Mouse (Mus musculus): ENCODE data around the gene Evx2.

Evx2 gene

GRCm38 (mm10) chr2:74659507-74660005 is at the start of gene Evx2:
Evx2 (minus strand) TSS chr2:74659557.
- DNase-seq (ENCODE audit: low read depth, low spot score): no peak

GRCm38 (mm10) chr2:74708676-74709075 is 49.3 kb upstream of the Evx2 start:
- no peak for DNase-seq (ENCODE audit: low read depth, low spot score)

DNA sequence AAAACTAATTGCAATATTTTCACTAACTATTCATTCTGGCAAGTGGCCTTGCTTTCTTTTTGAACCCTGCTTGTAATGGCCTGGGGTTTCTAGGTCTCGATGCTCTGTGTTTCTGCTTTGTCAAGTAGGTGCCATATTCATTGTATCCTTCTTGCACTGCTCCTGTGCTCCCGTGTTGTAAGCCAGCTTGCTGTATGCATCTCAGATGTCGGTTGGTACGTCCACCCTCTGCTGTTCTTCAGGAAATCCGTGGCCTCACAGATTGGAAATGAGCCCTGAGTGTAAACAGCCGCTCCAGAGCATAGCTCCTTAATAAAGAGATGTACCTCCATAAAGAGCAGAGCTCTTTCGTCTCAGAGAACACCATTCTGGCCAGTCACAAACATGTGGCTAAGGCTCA is 48.2 kb upstream of the Evx2 start:
- no peak for DNase-seq (ENCODE audit: low read depth, low spot score)

DNA sequence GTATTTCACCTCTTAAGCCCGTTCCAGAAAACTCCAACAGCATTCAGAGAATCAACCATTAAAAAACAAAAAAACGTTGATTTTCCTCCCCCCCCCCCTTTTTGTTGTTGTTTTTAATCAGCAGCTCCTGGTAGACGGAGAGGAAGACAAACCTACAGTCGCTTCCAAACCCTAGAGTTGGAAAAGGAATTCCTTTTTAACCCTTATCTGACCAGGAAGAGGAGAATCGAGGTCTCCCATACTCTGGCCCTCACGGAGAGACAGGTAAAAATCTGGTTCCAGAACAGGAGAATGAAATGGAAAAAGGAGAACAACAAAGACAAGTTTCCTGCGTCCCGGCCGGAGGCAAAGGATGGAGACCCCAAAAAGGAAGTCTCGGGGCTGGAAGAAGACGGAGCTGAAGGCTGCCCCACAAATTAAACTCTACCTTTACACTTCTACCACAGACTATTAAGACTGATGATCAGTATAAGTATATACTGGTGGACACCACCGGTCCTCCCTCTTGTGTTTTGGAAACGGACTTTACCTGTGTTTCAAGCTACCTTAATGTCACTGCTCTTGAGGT is 47.1 kb upstream of the Evx2 start:
- DNase-seq (ENCODE audit: low read depth, low spot score): no peak

- DNase-seq (ENCODE audit: low read depth, low spot score): no peak
Measured at GRCm38 (mm10) chr2:74705467-74706089, 46.2 kb upstream of the Evx2 start.

- DNase-seq (ENCODE audit: low read depth, low spot score): no peak
Measured at GRCm38 (mm10) chr2:74704999-74705466, 45.7 kb upstream of the Evx2 start.

- DNase-seq (ENCODE audit: low read depth, low spot score): no peak
Measured at GRCm38 (mm10) chr2:74704393-74704998, 45.1 kb upstream of the Evx2 start, which contains the start of gene Hoxd8. Hoxd8 (plus strand) TSS chr2:74704615.

- DNase-seq (ENCODE audit: low read depth, low spot score): no peak
Measured at GRCm38 (mm10) chr2:74703720-74704392, 44.5 kb upstream of the Evx2 start.

- DNase-seq (ENCODE audit: low read depth, low spot score): no peak
Measured at GRCm38 (mm10) chr2:74703317-74703716, 44.0 kb upstream of the Evx2 start.

DNA sequence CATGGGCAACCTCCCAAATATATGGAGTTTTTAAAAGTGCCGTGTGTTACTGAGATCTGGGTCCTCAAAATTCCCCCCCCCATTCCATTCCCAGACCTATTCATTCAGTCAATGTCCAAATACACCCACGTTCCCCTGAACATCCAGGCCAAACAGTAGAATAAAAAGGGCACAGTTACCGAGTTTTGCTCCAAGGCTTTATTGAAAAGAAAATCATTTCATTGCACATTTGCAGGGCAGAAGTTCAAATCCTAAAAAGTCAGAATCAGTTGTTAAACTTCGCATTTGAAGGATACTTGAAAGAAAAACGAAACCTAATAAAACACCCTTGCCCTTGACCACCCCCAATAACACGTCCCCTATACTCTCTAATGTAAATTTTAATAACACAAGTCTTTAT is 43.5 kb upstream of the Evx2 start:
- DNase-seq (ENCODE audit: low read depth, low spot score): no peak

- DNase-seq (ENCODE audit: low read depth, low spot score): peak; percentile 17
Measured at GRCm38 (mm10) chr2:74701949-74702819, 42.8 kb upstream of the Evx2 start.

DNA sequence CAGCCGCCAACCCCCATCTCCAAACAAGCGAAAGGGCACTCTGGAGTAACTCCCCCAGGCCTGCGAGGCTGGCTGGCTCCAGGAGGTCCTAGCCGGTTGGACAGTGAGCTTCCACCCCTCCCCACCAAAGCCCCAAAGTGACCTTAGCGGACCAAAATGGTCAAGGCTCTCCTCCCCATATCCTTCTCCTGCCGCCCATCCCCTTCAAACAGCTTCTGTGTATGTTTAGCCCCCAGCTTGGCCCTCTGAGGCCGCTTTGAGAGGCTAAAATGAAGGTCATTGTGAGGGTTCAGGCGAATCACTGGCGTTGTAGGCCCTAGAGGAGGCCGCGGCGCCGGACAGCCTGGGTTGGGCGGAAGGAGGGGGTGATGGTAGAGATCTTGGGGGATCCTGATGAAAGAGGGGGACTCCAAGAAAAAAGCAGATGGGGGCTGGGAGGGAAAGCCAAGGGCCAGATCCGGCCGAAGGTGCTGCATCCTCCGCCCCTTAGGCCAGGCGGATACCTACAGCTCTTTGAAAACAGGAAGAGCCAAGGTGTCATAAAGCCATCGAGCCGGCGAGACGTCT is 41.3 kb upstream of the Evx2 start:
- no peak for DNase-seq (ENCODE audit: low read depth, low spot score)

DNA sequence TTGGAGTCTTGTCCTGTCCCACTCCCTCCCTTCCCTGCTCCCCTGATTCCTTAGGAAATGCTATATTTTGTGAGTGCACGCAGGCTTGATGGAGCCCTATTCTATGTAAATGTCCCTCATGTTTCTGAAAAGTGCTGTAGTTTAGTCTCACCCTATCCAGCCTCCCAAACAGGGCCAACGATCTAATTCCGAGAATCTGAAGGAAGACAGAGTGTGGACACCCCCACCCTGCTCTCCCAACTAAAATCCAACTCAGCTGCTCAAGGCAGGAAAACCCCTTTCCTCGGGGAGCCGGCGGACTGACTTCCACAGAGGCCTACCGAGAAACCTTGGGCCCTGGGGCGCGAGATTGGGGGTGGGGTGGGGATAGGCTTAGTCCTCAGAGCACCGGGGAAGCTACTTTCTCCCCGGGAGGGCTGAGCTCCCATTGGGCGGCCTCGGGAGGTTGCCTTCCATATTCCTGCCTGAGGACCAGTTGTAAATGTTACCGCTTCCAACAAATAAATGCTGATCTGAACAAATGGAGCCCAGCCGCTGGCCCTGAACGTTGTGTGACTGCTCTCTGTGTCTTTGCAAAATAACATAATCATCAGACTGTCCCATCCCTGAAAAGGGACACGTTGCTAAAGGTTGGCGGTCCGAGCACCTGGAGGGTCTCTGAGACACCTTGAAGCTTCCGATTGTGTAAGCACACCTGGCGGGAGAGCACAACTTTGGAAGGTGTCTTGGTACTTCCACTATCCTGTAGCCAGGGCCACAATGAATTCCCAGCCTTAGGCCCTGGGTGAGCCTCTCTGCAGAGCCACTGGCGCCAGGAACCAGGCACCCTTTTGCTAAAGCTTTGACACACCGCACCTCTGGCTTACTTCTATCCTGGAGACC is 40.5 kb upstream of the Evx2 start:
- DNase-seq (ENCODE audit: low read depth, low spot score): no peak

DNA sequence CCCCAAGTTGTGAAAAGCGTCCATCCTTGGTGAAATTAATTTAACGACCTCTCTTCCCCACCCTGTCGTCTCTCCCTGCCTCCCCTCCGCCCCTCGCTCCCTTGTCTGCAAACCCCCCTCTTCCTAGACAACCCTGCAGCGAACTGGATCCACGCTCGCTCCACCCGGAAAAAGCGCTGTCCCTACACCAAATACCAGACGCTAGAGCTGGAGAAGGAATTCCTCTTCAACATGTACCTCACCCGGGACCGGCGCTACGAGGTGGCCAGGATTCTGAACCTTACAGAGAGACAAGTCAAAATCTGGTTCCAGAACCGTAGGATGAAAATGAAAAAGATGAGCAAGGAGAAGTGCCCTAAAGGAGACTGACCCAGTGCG is 39.7 kb upstream of the Evx2 start:
- no peak for DNase-seq (ENCODE audit: low read depth, low spot score)

DNA sequence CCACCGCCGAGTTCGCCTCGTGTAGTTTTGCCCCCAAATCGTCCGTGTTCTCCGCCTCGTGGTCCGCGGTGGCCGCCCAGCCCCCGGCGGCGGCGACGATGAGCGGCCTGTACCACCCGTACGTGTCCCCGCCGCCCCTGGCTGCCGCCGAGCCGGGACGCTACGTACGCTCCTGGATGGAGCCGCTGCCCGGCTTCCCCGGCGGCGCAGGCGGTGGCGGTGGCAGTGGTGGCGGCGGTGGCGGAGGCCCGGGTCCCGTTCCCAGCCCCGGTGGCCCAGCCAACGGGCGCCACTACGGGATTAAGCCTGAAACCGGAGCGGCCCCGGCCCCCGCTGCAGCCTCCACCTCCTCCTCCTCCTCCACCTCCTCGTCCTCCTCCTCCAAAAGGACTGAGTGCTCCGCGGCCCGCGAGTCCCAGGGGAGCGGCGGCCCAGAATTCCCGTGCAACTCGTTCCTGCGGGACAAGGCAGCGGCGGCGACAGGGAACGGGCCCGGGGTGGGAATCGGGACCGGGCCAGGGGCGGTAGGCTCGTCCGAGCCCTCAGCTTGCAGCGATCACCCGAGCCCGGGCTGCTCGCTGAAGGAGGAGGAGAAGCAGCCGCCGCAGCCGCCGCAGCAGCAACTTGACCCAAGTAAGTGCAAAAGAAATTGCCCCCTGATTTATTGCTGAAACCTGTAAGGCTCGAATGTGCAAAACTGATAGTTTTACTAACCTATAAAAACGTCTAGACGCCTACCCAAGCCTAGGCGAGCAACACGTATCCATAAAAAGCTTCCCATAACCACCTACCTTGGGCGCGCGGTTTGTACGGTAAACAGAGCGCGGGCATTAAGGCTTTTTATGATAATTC is 39.1 kb upstream of the Evx2 start:
- DNase-seq (ENCODE audit: low read depth, low spot score): no peak

- no peak for DNase-seq (ENCODE audit: low read depth, low spot score)
Measured at GRCm38 (mm10) chr2:74697567-74698121, 38.3 kb upstream of the Evx2 start, which contains the start of gene Hoxd9. Hoxd9 (plus strand) TSS chr2:74697727.

DNA sequence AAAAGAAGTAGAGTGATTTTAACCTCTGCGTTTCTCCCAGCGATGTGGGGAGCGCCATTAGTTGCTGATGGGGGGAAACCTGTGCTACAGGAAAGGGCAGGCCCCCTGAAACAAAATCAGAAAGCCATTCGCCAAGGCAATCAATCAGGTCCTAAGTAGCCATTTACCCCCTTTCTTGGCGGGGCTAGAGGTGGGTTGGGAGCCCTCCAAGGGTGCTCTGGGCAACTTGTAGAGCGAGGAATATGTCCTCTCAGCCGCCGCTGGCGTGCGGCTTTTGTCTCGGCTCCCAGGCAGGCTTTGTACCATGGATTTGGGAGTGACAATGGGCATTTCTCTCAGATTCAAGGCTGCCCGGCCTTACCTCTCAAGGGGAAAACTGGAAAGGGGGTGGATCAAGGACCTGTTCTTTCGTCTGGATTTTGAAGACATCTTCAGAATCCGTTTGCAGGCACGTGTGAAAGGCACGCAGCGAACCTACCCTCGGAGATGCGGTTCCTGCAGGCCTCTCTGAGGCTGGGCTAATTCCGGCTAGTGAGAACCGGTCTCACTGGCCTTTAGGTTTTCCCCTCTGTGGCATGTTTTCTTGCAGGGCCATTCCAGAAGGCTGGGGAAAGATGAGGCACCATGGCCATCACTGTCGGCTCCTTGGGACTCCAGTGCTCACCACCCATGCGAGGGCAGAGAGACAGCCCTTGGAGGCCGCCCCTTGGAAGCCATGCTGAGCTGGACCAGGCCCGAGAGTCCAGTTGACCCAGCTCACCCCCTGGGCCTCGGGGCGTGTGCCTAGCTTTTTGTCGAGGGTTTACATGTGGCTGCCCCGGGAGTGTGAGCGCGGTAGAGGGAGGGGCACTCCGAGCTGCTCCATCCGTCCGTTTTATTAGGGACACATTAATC is 37.3 kb upstream of the Evx2 start:
- no peak for DNase-seq (ENCODE audit: low read depth, low spot score)

Measured in c-Kit-negative CD71-positive TER-119-positive erythroid progenitor cells, embryonic 14.5 days (primary cell).